Mouse (Mus musculus) T-helper 2 cell (primary cell): ENCODE data around the gene Enc1.

Experiments used
- in situ Hi-C: fragments of 300-600 bp; cut with MboI, MseI; formaldehyde crosslinking; loops from one replicate; pipeline ENCODE4 v1.15.1; 2025; ENCODE audit warnings: high pct_unique_total_duplicates

Gene Enc1

DNA sequence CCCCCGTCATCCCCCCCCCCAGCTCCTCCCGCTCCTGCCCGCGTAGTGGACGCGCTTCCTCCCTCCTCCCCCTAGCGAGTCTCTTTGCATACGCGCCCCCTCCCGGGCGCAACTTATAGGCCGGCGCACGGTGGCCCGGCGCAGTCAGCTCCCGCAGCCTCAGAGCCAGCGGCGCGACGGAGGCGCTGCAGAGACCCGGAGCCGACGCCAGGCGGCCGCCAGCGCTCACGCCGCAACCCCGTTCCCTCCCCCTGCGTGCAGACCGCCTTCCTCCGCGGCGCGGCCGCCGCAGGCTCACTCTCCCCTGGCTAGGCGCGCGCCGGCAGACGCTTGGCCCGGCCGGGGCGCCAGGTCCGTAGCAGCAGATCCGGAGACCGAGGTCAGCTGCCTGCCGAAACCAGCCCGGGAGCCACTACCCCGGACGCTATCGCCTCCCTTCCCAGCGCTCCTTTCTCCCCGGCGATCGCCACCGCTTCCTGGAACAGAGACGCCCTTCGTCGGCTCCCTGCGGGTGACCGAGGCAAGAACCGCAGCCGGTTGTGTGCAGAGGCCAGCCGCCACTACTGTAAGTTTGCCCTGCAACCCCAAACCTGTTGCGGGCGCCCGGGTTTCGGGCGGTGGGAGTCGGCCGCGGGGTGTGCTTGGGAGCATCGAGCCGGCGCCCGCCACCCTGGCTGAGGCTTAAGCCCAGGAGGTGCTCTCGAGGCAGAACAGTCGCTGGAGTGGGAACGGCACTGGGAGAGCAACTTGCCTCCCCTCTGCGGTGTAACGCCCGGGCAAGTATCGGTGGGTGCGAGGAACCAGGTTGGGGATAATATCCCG lies at the start of gene Enc1:
Enc1 (plus strand) TSS at position 141 of the 822 bp plus-strand sequence.
- in situ Hi-C loops: no loop called here

DNA sequence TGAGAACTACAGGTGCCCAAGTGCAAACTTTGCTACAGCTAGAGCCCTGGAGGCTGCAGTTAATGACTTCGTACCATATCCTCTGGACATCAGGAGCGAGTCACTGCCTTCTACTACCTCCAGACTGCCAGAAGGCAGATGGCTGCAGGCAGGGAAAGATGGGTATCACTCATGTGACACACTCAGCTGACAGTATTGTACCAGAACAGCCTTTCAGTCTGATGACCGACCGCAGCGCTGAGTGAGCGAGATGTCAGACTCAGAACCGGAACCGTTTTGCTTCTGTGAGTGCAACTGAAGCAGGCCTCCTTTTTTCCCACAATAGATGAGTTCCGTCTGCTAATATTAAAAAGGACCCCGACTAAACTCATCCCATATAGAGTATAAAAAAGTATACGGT lies 48.3 kb upstream of the Enc1 start:
- in situ Hi-C loops: no loop called here

DNA sequence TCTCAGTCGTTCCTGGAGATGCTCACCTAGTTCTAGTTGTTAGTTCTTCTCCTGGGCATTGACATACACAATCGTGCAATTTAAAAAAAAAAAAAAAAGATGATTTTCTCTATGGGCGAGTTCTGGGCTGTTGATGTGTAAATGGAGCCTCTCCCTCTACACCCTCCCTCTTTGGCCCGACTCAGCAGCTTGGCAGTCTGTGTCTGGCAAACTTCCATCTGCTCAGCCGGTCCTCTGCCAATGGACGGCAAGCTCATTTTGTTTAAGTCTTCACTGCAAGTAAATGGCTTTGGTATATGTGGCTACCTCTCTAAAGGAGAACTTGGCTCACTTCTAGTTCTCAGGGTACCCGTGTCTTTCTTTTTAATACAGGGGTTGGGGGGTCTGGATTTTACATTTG lies 47.5 kb upstream of the Enc1 start:
- in situ Hi-C loops: no loop called here

DNA sequence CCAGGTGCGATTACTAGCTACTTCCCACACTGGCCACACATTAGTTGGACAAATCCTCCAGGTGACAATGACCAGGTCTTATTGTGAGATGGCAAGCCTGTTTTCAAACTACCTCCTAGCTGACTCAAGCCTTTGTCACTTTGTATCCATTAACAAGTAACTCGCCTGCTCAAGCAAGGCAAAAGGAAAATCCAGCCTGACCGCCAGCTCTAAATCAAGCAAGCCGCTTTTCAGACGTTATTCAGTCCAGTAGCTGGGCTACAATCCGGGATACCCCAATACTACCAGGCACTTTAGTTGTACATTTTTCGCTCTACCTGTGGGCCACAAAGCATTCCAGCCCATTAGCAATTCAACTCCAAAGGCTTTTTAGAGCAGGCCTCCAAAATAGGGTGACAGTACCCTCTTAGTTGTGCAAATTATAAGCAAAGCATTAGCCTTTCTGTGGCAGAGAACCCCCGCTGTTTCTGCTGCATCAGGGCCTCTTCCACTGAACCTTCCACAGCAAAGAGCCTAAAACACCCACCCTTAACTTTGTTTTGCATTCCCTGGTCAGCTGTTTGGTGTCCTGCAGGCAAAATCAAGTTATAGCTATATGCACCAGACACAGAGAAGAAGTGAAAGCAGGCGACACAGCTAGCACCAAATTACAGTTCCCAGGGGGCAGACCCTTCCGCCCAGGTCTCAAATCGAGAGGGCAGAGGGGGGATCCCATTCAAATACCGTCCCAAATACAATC lies 44.5 kb upstream of the Enc1 start:
- in situ Hi-C loops: no loop called here

DNA sequence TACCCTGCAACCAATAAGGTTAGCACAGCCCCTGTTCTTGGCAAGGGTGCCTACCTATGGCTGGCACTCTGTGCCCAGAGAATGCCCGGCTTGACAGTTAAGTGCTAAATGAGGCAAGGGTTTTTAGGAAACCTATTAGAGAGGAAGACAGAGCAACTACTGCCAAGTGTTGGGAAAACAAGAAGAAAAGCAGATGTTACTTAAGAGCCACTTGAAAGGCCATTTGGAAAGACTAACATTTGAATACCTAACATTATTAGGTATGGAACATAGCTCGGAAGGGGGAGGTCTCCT lies 44.0 kb upstream of the Enc1 start:
- in situ Hi-C loops: no loop called here

DNA sequence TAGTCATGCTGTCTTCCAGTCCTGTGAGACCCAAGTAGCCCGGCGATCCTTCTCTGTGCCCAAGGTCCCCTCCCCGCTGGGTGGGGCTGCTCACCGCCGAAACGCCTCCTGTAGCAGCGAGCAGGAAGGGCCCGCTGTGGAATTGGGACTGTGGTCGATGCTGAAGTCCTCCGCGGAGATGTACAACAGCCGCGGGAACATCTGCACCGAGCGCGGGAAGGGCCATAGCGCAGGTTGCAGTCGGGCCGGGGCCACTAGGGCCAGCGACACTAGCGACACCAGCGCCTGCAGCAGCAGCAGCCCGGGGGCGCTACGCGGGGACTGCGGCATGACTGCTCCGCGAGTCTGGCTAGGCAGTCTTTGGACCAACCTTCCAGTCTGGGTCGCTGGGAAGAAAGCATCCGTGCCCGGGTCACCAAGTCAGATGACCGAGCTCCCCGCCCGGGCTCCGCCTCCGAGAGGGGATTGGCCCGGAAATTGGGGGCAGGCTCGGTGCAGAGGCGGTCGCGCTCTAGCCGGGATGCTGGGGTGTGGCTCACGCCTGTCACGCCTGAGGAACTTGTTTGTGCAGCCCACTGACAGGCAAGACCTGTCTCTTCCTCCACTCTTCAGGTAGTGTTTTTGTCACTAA lies 42.9 kb upstream of the Enc1 start, which contains the start of gene Hexb:
Hexb (minus strand) TSS at position 426 of the 631 bp plus-strand sequence.
- in situ Hi-C loops: no loop called here

DNA sequence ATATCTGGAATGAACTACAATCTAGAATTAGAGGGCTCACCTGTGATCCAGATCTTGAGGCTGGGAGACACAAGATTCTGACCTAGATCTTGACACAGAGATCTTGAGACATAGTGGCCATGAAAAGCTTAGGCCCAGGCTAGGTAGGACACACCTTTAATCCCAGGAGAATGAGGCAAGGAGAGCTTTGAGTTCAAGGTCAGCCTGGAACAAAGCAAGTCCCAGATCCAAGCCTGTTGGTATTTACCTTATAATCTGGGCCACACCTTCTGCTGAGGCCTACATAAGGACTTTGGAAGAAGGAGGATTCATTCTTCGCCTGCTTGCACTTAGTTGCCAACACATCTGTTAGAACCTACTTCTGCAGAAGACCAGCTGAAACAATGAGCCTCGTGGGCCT lies 41.8 kb upstream of the Enc1 start:
- in situ Hi-C loops: no loop called here

DNA sequence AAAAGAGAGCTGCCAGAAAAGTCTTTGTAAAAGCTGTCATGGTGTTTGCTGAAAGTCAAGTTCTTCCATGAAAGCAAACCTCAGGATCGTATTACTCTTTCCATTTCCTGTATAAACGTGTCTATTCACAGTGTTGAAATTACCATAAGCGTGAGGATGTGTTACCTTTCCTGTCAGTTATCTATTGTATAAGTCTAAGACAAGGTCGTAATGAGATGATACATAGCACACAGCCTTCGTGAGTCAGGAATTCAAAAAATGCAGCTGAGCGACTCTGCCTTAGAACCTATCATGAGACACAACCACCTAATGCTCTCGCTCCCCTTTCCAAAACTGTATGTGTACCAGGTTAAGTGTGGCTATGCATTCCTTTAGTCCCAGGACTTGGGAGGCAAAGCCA lies 39.8 kb upstream of the Enc1 start:
- in situ Hi-C loops: no loop called here

DNA sequence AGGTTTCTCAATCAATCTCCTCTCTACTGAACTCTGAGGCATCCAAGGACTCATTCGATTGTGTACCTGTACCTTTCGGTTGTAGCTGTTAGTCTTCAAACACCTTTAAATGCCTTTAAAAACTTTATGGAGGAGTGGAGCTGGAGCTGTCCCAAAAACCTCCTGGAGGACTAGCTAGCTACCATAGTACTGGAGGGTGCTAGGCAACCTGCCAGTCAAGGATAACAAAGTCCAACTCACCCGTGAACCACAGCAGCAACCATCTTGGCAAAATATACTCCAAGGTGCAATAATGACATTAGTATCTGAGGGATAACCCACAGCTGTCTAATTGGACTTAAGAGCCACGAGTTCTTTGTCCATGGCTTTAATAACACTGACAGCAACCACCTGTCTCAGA lies 39.0 kb upstream of the Enc1 start:
- in situ Hi-C loops: no loop called here

DNA sequence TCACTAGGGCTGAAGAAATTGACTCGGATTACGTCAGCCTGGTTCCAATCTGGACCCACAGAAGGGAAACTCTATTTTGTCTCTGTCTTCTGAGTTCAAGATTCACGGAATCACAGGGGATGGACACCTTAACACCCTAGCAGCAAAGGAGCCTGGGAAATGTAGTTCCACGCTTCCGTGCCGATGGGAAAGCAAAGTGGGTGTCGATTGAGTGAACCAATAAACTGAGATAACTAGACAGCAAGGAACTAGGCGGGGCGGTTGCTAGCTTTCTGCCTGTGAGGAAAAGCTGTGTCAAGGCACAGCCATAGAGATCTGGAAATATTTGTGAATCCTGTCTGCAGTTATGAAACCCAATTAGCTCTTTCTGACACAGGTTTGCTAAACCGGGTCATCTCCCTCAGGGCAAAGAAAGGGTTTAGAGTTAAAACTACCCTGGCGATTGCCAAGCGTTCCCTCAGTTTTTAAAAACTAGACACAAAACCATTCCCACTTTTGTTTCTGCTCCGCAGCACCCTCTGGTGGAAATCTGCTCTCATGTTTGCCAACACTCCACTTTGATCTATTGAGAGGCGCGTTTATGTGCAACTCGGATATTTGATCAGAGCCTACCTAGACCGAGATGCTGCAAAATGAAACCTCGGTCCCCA lies 35.7 kb upstream of the Enc1 start:
- in situ Hi-C loops: no loop called here

DNA sequence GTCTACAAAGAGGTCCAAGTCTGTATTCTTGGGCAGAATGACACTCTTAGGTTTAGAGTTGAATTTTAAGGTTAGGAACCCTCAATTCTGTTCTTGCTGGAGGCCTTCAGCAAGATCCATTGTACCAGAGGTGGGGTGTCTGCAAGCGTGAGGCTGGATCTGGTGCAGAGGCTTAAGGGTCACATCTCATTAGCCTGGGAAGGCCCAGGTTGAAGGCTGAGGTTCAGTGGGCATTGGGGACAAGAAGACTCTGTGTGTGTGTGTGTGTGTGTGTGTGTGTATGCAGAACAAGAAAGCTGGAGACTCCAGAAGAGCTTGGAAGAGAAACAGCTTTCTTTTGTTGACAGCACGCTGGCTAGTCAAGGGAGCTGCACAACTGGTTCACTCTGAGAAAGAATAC lies 34.9 kb upstream of the Enc1 start:
- in situ Hi-C loops: no loop called here

DNA sequence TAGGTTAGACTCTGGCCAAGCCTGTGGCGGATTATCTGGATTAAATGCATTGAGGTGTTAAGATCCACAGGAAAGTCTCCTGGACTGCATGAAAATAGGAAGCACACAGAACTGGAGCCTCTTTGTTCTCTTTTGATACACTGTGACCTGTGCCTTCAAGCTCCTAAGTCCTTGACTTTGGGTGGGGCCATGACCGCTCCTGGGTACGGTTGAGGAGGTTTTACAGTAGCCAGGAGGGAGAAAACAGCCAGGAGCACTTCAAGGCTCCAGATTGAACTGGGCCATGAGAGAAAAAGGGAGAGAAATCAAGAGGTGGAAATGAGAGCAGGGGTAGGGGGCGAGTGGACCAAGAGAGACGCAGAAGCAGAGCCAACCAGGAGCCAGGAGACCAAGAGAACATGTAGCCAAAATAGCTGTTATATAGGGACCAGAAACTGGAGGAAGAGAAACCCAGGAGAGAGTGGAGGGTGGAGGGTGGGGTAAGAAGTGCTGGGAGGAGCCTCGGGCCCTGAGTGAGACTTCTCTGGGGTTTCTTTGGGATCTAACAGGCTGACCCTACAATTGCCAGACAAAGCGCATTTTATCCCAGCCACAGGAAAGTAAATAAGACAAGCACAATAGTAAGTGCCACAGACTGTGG lies 33.3 kb upstream of the Enc1 start:
- in situ Hi-C loops: no loop called here

DNA sequence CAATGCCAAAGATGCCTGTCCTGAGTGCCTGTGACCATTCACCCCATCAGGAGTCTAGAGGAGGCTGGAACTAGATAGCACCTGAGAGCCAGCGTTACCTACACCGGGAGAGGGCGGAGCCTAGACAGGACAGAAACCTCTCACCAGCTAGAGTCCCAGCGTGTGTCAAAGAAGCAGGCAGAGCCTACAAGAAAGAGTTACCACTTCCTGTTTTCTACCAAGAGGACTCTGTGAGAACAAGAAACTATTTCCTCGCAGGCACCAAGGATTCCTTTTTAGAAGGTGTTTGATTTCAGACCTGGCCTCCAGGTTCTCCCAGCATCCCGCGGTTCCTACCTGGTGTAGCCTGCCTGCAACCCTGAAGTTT lies 32.8 kb upstream of the Enc1 start:
- in situ Hi-C loops: no loop called here

DNA sequence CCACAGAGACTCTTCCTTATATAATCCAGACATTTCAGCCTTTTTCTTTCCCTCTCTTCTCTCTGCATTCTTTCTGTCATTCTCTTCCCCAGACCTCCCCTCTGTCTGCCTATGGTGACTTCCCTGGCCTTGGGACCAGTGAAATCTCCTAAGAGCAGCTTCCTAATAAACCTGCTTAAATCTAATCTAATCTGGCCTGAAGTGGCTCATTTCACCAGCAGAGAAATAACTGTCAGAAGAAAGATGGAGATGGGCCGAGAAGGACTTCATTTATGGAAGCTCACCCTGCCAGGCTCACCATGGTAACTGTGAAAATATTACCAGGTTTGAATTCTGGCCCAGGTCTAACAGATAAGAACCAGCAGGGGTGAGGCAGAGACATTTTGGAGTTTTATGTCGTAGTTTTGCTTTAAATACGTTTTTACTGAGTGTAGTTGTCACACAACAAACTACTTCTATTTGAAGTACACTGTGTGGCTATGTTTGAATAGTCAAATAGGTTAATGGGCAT lies 32.4 kb upstream of the Enc1 start:
- in situ Hi-C loops: no loop called here

DNA sequence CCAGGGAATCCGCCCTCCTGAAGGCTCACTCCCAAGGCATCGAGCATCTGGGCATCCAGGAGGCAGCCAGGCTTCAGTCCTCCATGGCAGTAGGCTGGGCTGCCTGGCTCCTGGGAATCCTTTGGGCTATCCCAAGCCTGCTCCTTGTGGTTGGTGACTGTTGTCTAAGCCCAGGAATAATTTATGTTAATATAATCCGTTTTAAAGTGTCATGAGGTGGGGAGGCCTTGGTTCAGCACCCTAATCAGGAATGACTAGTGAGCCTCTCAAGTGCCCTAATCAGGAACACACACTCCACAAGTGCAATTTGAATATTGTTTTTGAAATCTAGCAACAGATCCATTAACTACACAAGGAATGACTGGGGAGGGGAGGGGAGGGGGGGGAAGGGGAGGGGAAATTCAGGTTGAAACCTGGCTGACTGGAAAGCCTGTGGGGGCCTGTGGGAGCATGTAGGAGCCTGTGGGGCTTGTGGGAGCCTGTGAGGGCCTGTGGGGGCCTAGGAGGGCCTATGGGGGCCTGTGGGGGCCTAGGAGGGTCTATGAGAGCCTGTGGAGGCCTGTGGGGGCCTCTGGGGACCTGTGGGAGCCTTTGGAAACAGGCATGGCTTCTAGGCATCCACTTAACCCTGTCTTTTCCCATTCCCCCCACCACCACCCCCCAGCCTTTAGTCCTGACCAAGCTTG lies 26.2 kb upstream of the Enc1 start:
- in situ Hi-C loops: no loop called here

DNA sequence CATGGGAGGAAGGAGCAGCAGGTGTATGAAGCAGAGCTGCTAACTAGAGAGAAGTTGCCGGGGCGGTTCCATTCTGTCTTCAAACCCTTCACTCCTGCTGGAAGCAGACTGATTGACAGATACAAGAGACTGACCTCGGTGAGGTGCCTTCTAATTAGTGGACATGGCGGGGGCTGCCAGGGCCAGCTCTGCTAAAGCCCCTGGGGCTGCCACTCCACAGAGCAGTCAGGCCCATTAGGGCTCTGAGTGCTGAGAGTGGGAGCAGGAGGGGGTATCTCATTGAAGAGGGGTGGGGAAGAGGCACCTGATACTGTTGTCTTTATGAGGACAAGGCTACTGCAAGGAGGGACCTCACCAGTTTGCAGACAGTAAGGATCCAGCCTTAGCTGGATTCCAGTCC lies 25.3 kb upstream of the Enc1 start:
- in situ Hi-C loops: no loop called here

DNA sequence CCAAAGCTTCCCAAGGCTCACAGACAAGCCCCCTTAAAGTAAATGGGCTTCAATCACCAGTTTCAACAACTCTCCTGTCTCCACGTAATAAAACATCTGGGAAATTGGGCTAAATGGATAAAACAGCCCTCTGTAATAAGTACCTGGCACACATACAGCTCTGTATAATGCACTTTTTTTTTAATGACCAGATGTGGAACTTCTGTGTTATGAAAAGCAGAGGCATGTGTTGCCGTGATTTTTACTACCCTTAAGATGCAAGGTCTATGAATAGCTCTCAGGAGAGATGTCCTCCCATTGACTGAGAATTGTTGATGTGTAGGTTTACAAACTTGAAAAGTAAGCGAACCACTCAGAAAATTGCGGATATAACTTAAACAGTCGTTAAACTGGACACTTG lies 24.7 kb upstream of the Enc1 start:
- in situ Hi-C loops: no loop called here

DNA sequence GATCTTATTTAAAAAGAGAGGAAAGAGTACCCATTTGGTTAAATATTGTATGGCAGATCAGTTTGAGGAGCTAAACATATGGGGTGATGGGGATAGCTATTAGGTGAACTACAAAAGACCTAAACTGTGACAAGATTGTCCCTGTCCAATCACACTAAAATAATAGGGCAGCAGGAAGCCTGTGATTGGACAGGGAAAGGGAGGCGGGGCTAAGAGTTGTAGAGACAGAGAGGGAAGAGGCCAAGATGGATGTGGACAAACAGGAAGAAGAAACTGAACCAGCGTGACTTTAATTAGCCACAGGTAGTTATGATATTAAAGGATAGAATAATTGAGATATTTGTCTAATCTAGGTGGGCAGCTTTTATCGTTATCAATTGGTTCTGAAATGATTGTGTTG lies 20.9 kb upstream of the Enc1 start:
- in situ Hi-C loops: no loop called here

DNA sequence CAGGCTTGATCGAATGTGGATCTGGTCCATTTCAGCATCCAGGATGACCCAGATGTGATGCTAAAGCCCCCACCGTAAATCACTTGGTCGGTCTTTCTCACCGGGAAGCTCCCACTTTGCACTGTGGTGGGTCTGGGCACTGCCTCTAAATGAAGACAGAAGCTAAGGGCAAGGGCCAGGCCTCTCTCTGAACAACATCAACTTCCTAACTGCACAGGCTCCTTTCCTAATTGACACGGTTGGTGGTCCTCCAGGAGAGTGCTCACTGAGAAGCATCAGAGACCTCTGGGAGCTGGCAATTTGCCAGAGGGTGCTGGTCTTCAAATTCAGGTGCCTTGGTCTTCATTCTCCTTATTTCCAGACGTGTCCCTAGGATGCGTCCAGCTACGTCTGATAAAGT lies 17.0 kb upstream of the Enc1 start:
- in situ Hi-C loops: no loop called here

DNA sequence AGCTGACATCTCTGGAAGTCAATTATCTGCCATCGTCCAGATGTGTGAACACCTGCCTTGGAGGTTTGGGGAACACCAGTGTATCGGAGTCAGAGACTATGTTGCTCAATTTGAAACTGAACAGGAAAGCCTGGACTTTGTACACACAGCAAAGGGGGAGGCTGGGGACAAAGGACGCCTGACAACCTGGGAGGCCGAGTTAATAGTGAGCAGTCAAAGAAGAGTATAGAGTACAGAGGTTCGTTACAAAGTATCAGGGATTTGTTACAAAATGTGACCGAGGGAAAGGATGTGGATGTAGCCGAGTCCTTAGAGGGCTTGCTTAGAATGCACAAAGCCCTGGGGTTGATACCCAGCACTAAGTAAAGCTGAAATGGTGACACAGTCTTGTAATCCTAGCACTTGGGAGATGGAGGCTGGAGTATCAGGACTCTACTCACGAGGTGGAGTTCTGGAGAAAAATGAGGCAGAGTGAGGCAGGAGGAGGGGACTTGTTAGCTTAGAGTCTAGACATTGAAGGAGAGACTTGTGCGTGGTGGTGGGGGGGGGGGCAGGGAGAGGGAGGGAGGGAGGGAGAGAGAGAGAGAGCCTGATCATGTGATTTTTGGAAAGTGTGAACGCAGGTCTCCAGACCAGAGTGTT lies 16.4 kb upstream of the Enc1 start:
- in situ Hi-C loops: no loop called here

DNA sequence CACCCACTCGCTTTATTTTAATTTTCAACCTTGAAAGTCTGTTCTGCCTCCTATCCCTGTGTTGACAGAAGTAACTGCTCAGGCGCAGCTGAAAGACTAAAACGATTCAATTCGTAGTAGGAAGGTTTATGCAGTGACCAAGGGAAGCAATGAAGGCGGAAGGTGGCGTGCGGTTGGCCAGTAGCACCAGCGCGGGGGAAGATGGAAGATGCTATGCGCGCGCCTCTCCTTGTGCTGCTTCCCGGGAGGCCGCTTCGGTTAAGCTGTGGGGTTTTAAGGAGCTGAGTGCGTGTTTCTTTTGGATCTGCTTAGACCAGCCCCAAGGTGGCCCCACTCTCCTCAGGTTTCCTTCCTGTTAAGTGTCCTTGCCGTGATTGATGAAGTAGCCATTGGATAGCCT lies 15.8 kb upstream of the Enc1 start:
- in situ Hi-C loops: no loop called here
